Comparison of ENCODE assay signal across 9 mouse cellular contexts in genomic region chr5:125487375-125488115, GRCm38 (mm10). TPM values are rescaled to one million over a fixed set of nuclear protein-coding genes. Genes with fewer than 3 reads are reported as not detected.
DNase-seq lines count a peak whose midpoint lies in the region; ATAC-seq lines count a peak whose summit lies in the region.
"Had no signal": no experiment of that assay in that cellular context is flagged by ENCODE, and none has a peak within 500 bp of the region (broad histone marks: within the 10 kb centered on the region; RNA-seq: fewer than 3 reads in every experiment).

No protein-coding gene starts in this region.

- H3K27ac ChIP-seq in hindbrain, embryonic 13.5 days, result peak overlapping the region; percentile 77
- peak overlapping the region; percentile 69 for H3K27ac ChIP-seq in midbrain, embryonic 12.5 days (replicated peaks)
- H3K27ac ChIP-seq in liver, embryonic 11.5 days (ENCODE audit: low read depth, low read length), result no peak overlapping the region
- H3K27ac ChIP-seq: left cerebral cortex, adult 2 months had no signal

- 42% methylated on average over 11 of the region's 11 CpGs for WGBS in hindbrain, embryonic 13.5 days
- WGBS in midbrain, embryonic 12.5 days, result 46% methylated on average over 11 of the region's 11 CpGs
- 80% methylated on average over 11 of the region's 11 CpGs for whole genome bisulfite sequencing in liver, embryonic 11.5 days

- no peaks in the 10 kb centered on the region for H3K27me3 ChIP-seq in hindbrain, embryonic 13.5 days
- H3K27me3 ChIP-seq in midbrain, embryonic 12.5 days, result no peaks in the 10 kb centered on the region
- no peaks in the 10 kb centered on the region for H3K27me3 ChIP-seq in liver, embryonic 11.5 days (replicated peaks; ENCODE audit: control insufficient read depth, insufficient read depth, low read length)

- no peak overlapping the region for H3K4me2 ChIP-seq in hindbrain, embryonic 13.5 days
- no peak overlapping the region for H3K4me2 ChIP-seq in midbrain, embryonic 12.5 days (replicated peaks)
- no peak overlapping the region for H3K4me2 ChIP-seq in liver, embryonic 11.5 days

- H3K4me1 ChIP-seq in hindbrain, embryonic 13.5 days (replicated peaks), result peaks cover 21% of the 10 kb centered on the region
- H3K4me1 ChIP-seq in midbrain, embryonic 12.5 days, result peaks cover 16% of the 10 kb centered on the region
- no peaks in the 10 kb centered on the region; the same call in 1 of the 2 replicates for H3K4me1 ChIP-seq in liver, embryonic 11.5 days (replicated peaks; ENCODE audit: control insufficient read depth, insufficient read depth, low read length)

- DNase-seq in cerebellum, postnatal 25 days, result peak; percentile 77 to 85
- DNase-seq in frontal cortex, postnatal 36 days (ENCODE audit: low spot score in 2 of 2), result no peak
- no peak for DNase-seq in liver, embryonic 11.5 days (ENCODE audit: low spot score)
- DNase-seq in right cerebral cortex, postnatal 14 days, result no peak
- no peak for DNase-seq in right cerebral cortex, postnatal 36 days (ENCODE audit: low spot score in 2 of 2)

- H3K9me3 ChIP-seq in hindbrain, embryonic 13.5 days, result no peaks in the 10 kb centered on the region
- H3K9me3 ChIP-seq in midbrain, embryonic 12.5 days, result no peaks in the 10 kb centered on the region
- H3K9me3 ChIP-seq in liver, embryonic 11.5 days (ENCODE audit: control insufficient read depth, low read length), result no peaks in the 10 kb centered on the region

- peak overlapping the region; percentile 49 for H3K9ac ChIP-seq in hindbrain, embryonic 13.5 days
- peak overlapping the region; percentile 15; the same call in 1 of the 2 replicates for H3K9ac ChIP-seq in midbrain, embryonic 12.5 days (replicated peaks)
- no peak overlapping the region for H3K9ac ChIP-seq in liver, embryonic 11.5 days (ENCODE audit: low read depth, low read length)

- peaks cover 68% of the 10 kb centered on the region for H3K36me3 ChIP-seq in hindbrain, embryonic 13.5 days
- H3K36me3 ChIP-seq in midbrain, embryonic 12.5 days, result peaks cover 58% of the 10 kb centered on the region
- peaks cover 7% of the 10 kb centered on the region; the same call in 1 of the 2 replicates for H3K36me3 ChIP-seq in liver, embryonic 11.5 days (ENCODE audit: control insufficient read depth, insufficient read depth, low read length)

- H3K4me3 ChIP-seq in hindbrain, embryonic 13.5 days, result no peak overlapping the region
- H3K4me3 ChIP-seq in midbrain, embryonic 12.5 days, result no peak overlapping the region
- no peak overlapping the region for H3K4me3 ChIP-seq in liver, embryonic 11.5 days (ENCODE audit: low read depth, low read length)
- H3K4me3 ChIP-seq: left cerebral cortex, adult 2 months had no signal

- ATAC-seq in cerebellum, adult (ENCODE audit: insufficient number of reproducible peaks, low FRiP score, low TSS enrichment), result peak; percentile 54
- ATAC-seq in hindbrain, embryonic 13.5 days (ENCODE audit: low FRiP score), result peak; percentile 57; the same call in 1 of the 2 replicates
- ATAC-seq in midbrain, embryonic 12.5 days (ENCODE audit: low FRiP score, low read depth), result peak; percentile 63; the same call in 1 of the 2 replicates
- ATAC-seq in liver, embryonic 11.5 days (replicated peaks; ENCODE audit: low FRiP score), result no peak

RNA-seq across cellular contexts. Expression of gene Aacs, which starts 11.9 kb away (rescaled TPM):
- 60.0 and 62.4 TPM in 2 replicates for polyA plus RNA-seq in hindbrain, embryonic 13.5 days (2015; fragmentation: Nextera tagmentation; extraction: Ambion mirVana)
- polyA plus RNA-seq in midbrain, embryonic 12.5 days (2016; fragmentation: Nextera tagmentation; extraction: Ambion mirVana), result 58.8 and 62.7 TPM in 2 replicates
- 29.3 and 29.7 TPM in 2 replicates for polyA plus RNA-seq in liver, embryonic 11.5 days (2014; fragmentation: Nextera tagmentation; extraction: Ambion mirVana)

RNA-seq across cellular contexts. Expression of gene Tmem132b, which starts 44.0 kb away (rescaled TPM):
- polyA plus RNA-seq in hindbrain, embryonic 13.5 days (2015; fragmentation: Nextera tagmentation; extraction: Ambion mirVana), result 3.0 and 3.4 TPM in 2 replicates
- polyA plus RNA-seq in midbrain, embryonic 12.5 days (2016; fragmentation: Nextera tagmentation; extraction: Ambion mirVana), result 1.4 and 1.8 TPM in 2 replicates
- 0.05 and 0.15 TPM in 2 replicates for polyA plus RNA-seq in liver, embryonic 11.5 days (2014; fragmentation: Nextera tagmentation; extraction: Ambion mirVana)

RNA-seq across cellular contexts. Expression of gene Bri3bp, which starts 46.2 kb away (rescaled TPM):
- polyA plus RNA-seq in hindbrain, embryonic 13.5 days (2015; fragmentation: Nextera tagmentation; extraction: Ambion mirVana), result 31.4 and 35.6 TPM in 2 replicates
- 35.5 and 41.2 TPM in 2 replicates for polyA plus RNA-seq in midbrain, embryonic 12.5 days (2016; fragmentation: Nextera tagmentation; extraction: Ambion mirVana)
- polyA plus RNA-seq in liver, embryonic 11.5 days (2014; fragmentation: Nextera tagmentation; extraction: Ambion mirVana), result 63.6 and 67.9 TPM in 2 replicates

RNA-seq across cellular contexts. Expression of gene Dhx37, which starts 53.6 kb away (rescaled TPM):
- polyA plus RNA-seq in hindbrain, embryonic 13.5 days (2015; fragmentation: Nextera tagmentation; extraction: Ambion mirVana), result 10.4 and 11.7 TPM in 2 replicates
- polyA plus RNA-seq in midbrain, embryonic 12.5 days (2016; fragmentation: Nextera tagmentation; extraction: Ambion mirVana), result 14.8 and 16.4 TPM in 2 replicates
- polyA plus RNA-seq in liver, embryonic 11.5 days (2014; fragmentation: Nextera tagmentation; extraction: Ambion mirVana), result 18.5 and 19.4 TPM in 2 replicates

Comparison
In these comparisons a context has a peak if more than half of its experiments do, and no peak if none do; other contexts are left out.
1. DNase-seq: peak in cerebellum, postnatal 25 days (2 of 2); none in frontal cortex, postnatal 36 days (0 of 2), liver, embryonic 11.5 days (single experiment), right cerebral cortex, postnatal 14 days (single experiment) and right cerebral cortex, postnatal 36 days (0 of 2).